Mouse (Mus musculus) erythroblast, embryonic 14.5 days (primary cell): ENCODE results near the gene Marveld1.

Experiments used
- GATA1 ChIP-seq: IDR thresholded peaks from 2 replicates; pipeline ENCODE4 v1.6.1; 2012; ENCODE audit warnings: low read length, inconsistent platforms, mixed read lengths
- TAL1 ChIP-seq: IDR thresholded peaks from 3 replicates; pipeline ENCODE4 v1.6.1; 2012; ENCODE audit warnings: low read length, inconsistent platforms, mixed read lengths

DNA sequence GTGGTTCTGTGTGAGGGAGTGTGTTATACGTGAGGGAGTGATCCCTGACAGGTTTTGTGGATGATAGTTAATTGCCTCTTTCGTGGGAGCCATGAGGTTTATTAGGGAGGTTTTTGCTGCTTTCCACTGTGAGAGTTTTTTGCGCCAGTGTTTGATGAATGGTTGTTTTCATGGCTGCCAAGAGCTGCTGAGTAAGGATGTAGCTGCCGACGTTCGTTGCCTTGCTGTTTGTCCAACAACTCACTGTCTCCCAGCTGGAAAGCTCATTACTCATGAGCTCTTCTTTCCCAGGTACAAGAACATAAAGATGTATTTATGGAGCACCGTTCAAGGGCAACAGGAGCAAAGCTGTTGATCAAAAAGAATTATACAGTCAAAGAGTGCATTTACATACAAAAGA is 17.0 kb downstream of the Marveld1 start:
- TF ChIP-seq GATA1 (no peak), TAL1 (no peak)
